Mouse (Mus musculus) G1E (cell line): ENCODE data around the gene Epn2. TPM values are rescaled to one million over a fixed set of nuclear protein-coding genes. Genes with fewer than 3 reads are reported as not detected.

Source experiments
- ATAC-seq: 2 replicates; pipeline ENCODE4 v1.8.0; 2016; ENCODE audit warnings: mild to moderate bottlenecking; ENCODE audit not compliant: insufficient number of reproducible peaks, poor library complexity, low FRiP score, severe bottlenecking; ENCODE audit errors: extremely low read depth
- DNase-seq: peaks from one replicate; pipeline ENCODE4 v3.0.0; 2012; ENCODE audit warnings: low spot score
- H3K27me3 ChIP-seq: 2 replicates; pipeline ENCODE4 v1.6.1; 2012; ENCODE audit warnings: mild to moderate bottlenecking, low read length, inconsistent platforms; ENCODE audit not compliant: insufficient read depth
- H3K36me3 ChIP-seq: replicated peaks from 2 replicates; pipeline ENCODE3; 2012; ENCODE audit warnings: mild to moderate bottlenecking, inconsistent platforms
- H3K4me1 ChIP-seq: 2 replicates; pipeline ENCODE4 v1.6.1; 2012; ENCODE audit warnings: low read depth, low read length, inconsistent platforms, mixed read lengths; ENCODE audit not compliant: insufficient read depth
- H3K4me3 ChIP-seq: 2 replicates; pipeline ENCODE4 v1.5.1; 2012; ENCODE audit warnings: low read depth, mild to moderate bottlenecking, inconsistent platforms, low read length, moderate library complexity, mixed read lengths
- H3K9me3 ChIP-seq: replicated peaks from 2 replicates; pipeline ENCODE4 v1.6.1; 2012; ENCODE audit warnings: inconsistent platforms
- CTCF ChIP-seq: IDR thresholded peaks from 2 replicates; pipeline ENCODE4 v1.5.1; 2012; ENCODE audit warnings: low read depth, low read length, inconsistent platforms, mixed read lengths
- GATA1 ChIP-seq: IDR thresholded peaks from 2 replicates; pipeline ENCODE4 v1.6.1; 2012; ENCODE audit warnings: borderline replicate concordance, low read length, inconsistent platforms, mixed read lengths
- GATA2 ChIP-seq: IDR thresholded peaks from 2 replicates; pipeline ENCODE4 v1.6.1; 2012; ENCODE audit warnings: low read depth, low read length, inconsistent platforms, borderline replicate concordance
- POLR2AphosphoS5 ChIP-seq: IDR thresholded peaks from 2 replicates; pipeline ENCODE4 v1.6.1; 2012; ENCODE audit warnings: low read depth, low read length, inconsistent platforms; ENCODE audit not compliant: insufficient replicate concordance
- TAL1 ChIP-seq: conservative IDR thresholded peaks from 2 replicates; pipeline ENCODE4 v1.6.1; 2012; ENCODE audit warnings: low read depth, low read length, inconsistent platforms, mixed read lengths
- polyA plus RNA-seq: library from polyadenylated mRNA; stranded (reverse); fragments of >175 nt; gene quantifications from 2 replicates; pipeline ENCODE4 v1.2.3, GENCODE M21; 2012
- total RNA-seq, 2 experiments: library from RNA; stranded (forward) in 1 of 2; stranded (reverse) in 1 of 2; fragments of 200-1000 nt in 1 of 2; fragments of >200 nt in 1 of 2; fragmentation: Nextera tagmentation in 1 of 2; gene quantifications; 2 replicates each; pipeline ENCODE4 v1.2.3; 2014 to 2017

Epn2 gene
- total and polyA plus RNA-seq, 3 experiments: 2.3 to 4.5 (median 2.6) TPM

DNA sequence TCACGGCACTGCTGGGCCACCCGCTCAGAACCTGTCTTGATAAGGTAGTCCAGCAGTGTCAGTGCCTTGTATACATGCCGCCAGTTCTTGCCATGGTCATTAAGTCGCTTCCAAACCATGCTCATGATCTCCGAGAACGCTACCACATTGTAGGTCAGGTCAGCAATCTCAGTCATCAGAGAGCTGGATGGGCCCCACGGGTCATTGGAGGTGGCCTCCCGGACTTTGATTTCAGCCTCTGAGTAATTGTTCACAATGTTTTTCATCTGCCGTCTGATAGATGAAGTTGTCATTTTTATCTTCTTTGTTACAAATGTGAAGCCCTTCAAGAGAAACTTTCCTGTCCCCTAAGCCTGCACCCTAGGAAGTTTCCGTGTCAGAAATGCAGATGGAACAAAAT, 33.0 kb downstream of the Epn2 start:
- H3K4me1 ChIP-seq: no peaks in the 10 kb centered on the region

DNA sequence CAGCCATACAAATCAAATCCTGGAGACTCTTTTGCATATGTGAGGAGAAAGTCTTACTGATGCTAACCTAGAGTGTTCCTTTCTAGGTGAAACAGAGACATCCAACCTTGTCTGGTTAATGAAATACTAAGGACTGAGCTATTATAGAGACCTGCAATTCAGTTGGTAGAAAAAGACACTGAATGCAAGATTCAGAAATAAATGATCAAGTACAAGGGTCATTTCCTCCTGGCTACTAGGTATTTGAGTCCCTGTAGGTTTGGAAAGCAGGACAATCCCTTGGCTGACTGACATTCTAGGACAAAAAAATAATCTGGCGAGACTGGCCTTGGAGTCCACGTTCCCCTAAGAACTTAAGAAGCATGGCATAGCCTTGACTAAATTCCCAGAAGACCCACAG, 33.9 kb downstream of the Epn2 start:
- Histone ChIP-seq H3K27me3 (no peaks in the 10 kb centered on the region), H3K4me1 (no peaks in the 10 kb centered on the region)
- no peak for TF ChIP-seq GATA1
- TF ChIP-seq POLR2AphosphoS5: no peak
- no peak for TF ChIP-seq TAL1
- TF ChIP-seq CTCF: no peak
- TF ChIP-seq GATA2: no peak

More for the DNA sequence above, 33.0 kb downstream of the Epn2 start:
- TF ChIP-seq GATA1 (no peak), GATA2 (no peak), POLR2AphosphoS5 (no peak), TAL1 (no peak), CTCF (no peak)
- no peak for DNase-seq
- H3K36me3 ChIP-seq: peaks cover 12% of the 10 kb centered on the region
- ATAC-seq: no peak
- H3K9me3 ChIP-seq: no peaks in the 10 kb centered on the region
- no peak overlapping the region for H3K4me3 ChIP-seq
- no peaks in the 10 kb centered on the region for H3K27me3 ChIP-seq

DNA sequence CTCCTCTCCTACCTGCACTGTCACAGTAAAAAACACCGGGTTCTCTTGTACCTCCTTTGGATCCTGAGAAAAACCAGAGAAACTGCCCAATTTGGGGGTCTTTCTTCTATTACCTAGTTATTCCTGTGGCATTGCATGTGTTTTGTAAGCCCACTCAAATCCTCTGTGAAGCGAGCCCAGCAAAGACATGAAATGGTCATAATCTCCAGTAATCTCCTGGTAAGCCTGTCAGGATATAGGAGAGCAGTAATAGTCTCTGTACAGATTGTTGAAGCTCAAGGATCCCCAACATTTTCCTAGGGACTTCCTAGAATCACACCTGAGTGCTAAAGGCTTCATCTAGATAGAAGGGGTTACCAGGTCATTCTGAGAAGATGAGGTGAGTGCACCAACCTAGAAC, 38.4 kb downstream of the Epn2 start:
- peaks cover 3% of the 10 kb centered on the region for H3K4me1 ChIP-seq
- peaks cover 12% of the 10 kb centered on the region for H3K36me3 ChIP-seq
- ATAC-seq: no peak

More for the DNA sequence above, 33.9 kb downstream of the Epn2 start:
- H3K36me3 ChIP-seq: peaks cover 12% of the 10 kb centered on the region
- ATAC-seq (no peak), DNase-seq (no peak)
- H3K9me3 ChIP-seq: no peaks in the 10 kb centered on the region
- H3K4me3 ChIP-seq: no peak overlapping the region

DNA sequence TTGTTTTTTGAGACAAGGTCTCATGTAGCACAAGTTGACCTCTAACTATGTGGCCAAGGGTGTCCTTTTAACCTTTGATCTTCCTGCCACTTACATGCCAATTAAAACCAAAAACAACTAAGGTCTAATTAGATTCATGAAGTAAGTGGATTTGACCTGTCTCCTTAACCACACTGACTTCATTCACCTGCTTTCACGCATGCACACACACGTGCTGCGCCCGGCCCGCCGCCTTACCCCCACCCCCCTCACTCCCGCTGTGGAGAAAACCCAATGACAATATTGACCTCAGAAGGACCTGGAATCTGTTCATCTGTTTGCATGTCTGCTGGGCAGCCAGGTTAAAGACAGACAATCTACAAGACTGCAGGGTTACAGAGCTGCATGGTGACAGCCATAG, 38.8 kb downstream of the Epn2 start:
- no peak for ATAC-seq
- Histone ChIP-seq H3K4me1 (peaks cover 3% of the 10 kb centered on the region), H3K9me3 (no peaks in the 10 kb centered on the region), H3K27me3 (no peaks in the 10 kb centered on the region), H3K4me3 (no peak overlapping the region), H3K36me3 (peaks cover 10% of the 10 kb centered on the region)
- TF ChIP-seq CTCF: no peak
- no peak for TF ChIP-seq GATA1
- no peak for TF ChIP-seq GATA2
- no peak for TF ChIP-seq POLR2AphosphoS5
- no peak for TF ChIP-seq TAL1
- DNase-seq: no peak

More for the DNA sequence above, 38.4 kb downstream of the Epn2 start:
- Histone ChIP-seq H3K9me3 (no peaks in the 10 kb centered on the region), H3K27me3 (no peaks in the 10 kb centered on the region), H3K4me3 (no peak overlapping the region)
- no peak for DNase-seq
- TF ChIP-seq CTCF (no peak), GATA1 (no peak), TAL1 (no peak), GATA2 (no peak), POLR2AphosphoS5 (no peak)

DNA sequence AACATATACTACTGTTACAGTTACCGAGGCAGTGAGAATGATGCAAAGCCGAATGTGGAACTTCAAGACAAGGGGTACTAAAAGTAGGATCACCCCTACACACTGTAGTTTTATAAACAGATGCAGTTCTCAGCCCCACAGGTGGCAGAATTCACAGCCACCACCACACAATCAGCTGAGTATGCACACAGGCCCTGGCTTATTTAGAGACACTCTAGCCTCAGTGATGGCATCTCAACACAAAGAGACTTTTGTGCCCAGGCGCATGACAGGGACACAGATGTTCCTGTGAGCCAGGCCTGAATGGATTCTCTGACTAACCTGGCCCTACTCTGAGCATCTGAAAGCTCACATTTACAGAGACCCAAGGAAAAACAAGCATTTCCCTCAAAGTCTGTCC, 42.1 kb downstream of the Epn2 start:
- Histone ChIP-seq H3K4me3 (no peak overlapping the region), H3K4me1 (peaks cover 3% of the 10 kb centered on the region), H3K9me3 (no peaks in the 10 kb centered on the region), H3K27me3 (no peaks in the 10 kb centered on the region), H3K36me3 (peaks cover 4% of the 10 kb centered on the region)
- DNase-seq (no peak), ATAC-seq (no peak)
- TF ChIP-seq CTCF (no peak), GATA1 (no peak), POLR2AphosphoS5 (no peak)

DNA sequence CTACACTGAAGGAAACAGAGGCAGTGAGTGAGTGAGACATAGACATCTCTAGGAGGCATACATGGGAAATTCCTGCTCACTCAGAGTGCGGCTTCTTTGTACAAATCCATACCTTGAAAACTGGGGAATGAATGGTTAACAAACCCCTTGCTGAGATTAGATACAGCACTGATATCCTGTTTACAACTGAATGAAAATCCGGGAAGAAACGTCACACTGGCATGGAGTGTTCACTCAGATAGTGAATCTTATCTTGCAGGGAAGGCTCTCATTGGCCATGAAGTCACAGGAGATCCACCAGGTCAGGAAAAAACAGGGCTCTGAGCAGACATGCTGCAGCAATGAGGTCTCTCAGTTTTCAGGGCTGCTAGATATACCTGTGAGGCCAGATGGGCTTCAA, 42.5 kb downstream of the Epn2 start:
- DNase-seq: no peak
- H3K36me3 ChIP-seq: peaks cover 4% of the 10 kb centered on the region
- no peak for ATAC-seq
- H3K4me3 ChIP-seq: no peak overlapping the region
- no peaks in the 10 kb centered on the region for H3K27me3 ChIP-seq
- H3K4me1 ChIP-seq: peaks cover 3% of the 10 kb centered on the region
- H3K9me3 ChIP-seq: no peaks in the 10 kb centered on the region
- TF ChIP-seq POLR2AphosphoS5: no peak
- TF ChIP-seq GATA1: no peak
- no peak for TF ChIP-seq TAL1
- TF ChIP-seq GATA2: no peak
- TF ChIP-seq CTCF: no peak

DNA sequence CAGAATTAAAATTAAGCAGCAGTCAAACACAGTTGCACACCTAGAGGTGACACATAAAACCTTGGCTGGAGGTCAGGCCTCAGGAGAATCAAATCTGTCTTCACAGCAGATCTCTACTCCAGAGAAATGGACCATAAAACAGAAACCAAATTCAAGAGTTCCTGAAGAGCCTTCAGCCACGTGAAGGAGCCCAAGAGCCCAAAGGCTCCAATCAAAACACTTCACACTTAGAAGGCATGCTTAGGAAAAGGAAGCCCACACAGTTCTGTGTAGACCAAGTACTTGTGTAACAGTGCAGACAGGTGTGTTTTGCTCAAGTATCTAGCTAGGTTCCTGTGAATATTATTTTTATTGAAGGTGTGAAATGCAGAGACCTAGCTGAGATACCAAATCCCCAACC, 44.0 kb downstream of the Epn2 start:
- Histone ChIP-seq H3K4me1 (peaks cover 3% of the 10 kb centered on the region), H3K27me3 (no peaks in the 10 kb centered on the region), H3K4me3 (no peak overlapping the region), H3K9me3 (no peaks in the 10 kb centered on the region), H3K36me3 (peaks cover 4% of the 10 kb centered on the region)
- TF ChIP-seq POLR2AphosphoS5 (no peak), GATA1 (no peak), TAL1 (no peak), GATA2 (no peak), CTCF (no peak)
- DNase-seq (no peak), ATAC-seq (no peak)
